Mouse (Mus musculus) lung, adult 2 months (tissue): ENCODE results near the gene Ugt1a5.

Source experiments
- CTCF ChIP-seq: fragments of 200-500 bp; IDR thresholded peaks from 2 replicates; pipeline ENCODE4 v1.5.1; 2011; ENCODE audit warnings: mild to moderate bottlenecking, low read length, control low read depth; ENCODE audit not compliant: insufficient read depth
- POLR2A ChIP-seq: fragments of 200-500 bp; IDR thresholded peaks from 2 replicates; pipeline ENCODE4 v1.6.1; 2011; ENCODE audit warnings: low read depth, mild to moderate bottlenecking, control low read depth, low read length, borderline replicate concordance; ENCODE audit errors: extremely low read depth

DNA sequence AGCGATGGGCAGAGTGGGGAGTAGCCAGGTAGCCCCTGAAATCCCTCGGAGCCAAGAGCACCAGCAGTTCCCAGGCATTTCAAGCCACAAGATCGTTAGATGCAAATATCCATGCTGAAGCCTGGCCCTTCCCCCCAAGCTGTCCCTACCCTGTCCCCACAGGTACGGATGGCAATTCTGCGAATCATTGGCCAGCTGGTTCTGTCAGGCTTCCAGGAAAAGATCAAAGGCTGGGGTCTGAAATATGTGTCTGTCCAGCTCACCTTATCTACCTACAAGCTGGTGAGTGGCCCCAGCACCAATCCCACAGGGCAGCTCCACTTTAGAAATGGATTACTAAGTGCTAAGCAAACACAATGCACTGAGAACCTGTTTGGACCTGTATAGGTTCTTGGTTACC is 71.5 kb downstream of the Ugt1a5 start:
- TF ChIP-seq CTCF = no peak
- no peak for TF ChIP-seq POLR2A
